Mouse (Mus musculus): ENCODE data around the gene Myo7a. TPM values are rescaled to one million over a fixed set of nuclear protein-coding genes. Genes with fewer than 3 reads are reported as not detected.

Myo7a gene
- total RNA-seq (2014; fragmentation: Nextera tagmentation) (not detected in 2 replicates), total RNA-seq (2017) (0.05 and 0.12 TPM in 2 replicates), polyA plus RNA-seq (2012) (0.01 TPM in 1 of 2 replicates, not detected in the other)

GRCm38 (mm10) chr7:98119179-98119960 is at the start of gene Myo7a:
Gene Myo7a (minus strand): TSS chr7:98119524.
- Histone ChIP-seq H3K4me1 (ENCODE audit: insufficient read depth, low read depth, low read length) (peaks cover 5% of the 10 kb centered on the region), H3K27me3 (ENCODE audit: insufficient read depth, low read length) (peaks cover 37% of the 10 kb centered on the region), H3K4me3 (ENCODE audit: low read depth, low read length) (no peak within 1 kb of the TSS; the same call in 1 of the 2 replicates), H3K36me3 (replicated peaks) (no peaks in the 10 kb centered on the region), H3K9me3 (replicated peaks) (no peaks in the 10 kb centered on the region)
- TF ChIP-seq GATA2 (IDR thresholded peaks at IDR 0.05; ENCODE audit: borderline replicate concordance, low read depth, low read length) (no peak), TAL1 (conservative IDR thresholded peaks at IDR 0.05; ENCODE audit: low read depth, low read length) (no peak), GATA1 (IDR thresholded peaks at IDR 0.05; ENCODE audit: borderline replicate concordance, low read length) (no peak), CTCF (IDR thresholded peaks at IDR 0.05; ENCODE audit: low read depth, low read length) (no peak)
- DNase-seq (ENCODE audit: low spot score) (no peak), ATAC-seq (ENCODE audit: extremely low read depth, insufficient number of reproducible peaks, low FRiP score, poor library complexity, severe bottlenecking) (no peak)

GRCm38 (mm10) chr7:98164999-98165528 is 45.7 kb upstream of the Myo7a start:
- Histone ChIP-seq H3K4me3 (ENCODE audit: low read depth, low read length) (no peak overlapping the region), H3K4me1 (ENCODE audit: insufficient read depth, low read depth, low read length) (no peaks in the 10 kb centered on the region; the same call in 1 of the 2 replicates), H3K9me3 (replicated peaks) (no peaks in the 10 kb centered on the region), H3K27me3 (ENCODE audit: insufficient read depth, low read length) (peaks cover 42% of the 10 kb centered on the region), H3K36me3 (replicated peaks) (no peaks in the 10 kb centered on the region)
- ATAC-seq (ENCODE audit: extremely low read depth, insufficient number of reproducible peaks, low FRiP score, poor library complexity, severe bottlenecking) (no peak), DNase-seq (ENCODE audit: low spot score) (no peak)
- TF ChIP-seq GATA2 (IDR thresholded peaks at IDR 0.05; ENCODE audit: borderline replicate concordance, low read depth, low read length) (no peak), CTCF (IDR thresholded peaks at IDR 0.05; ENCODE audit: low read depth, low read length) (no peak), TAL1 (conservative IDR thresholded peaks at IDR 0.05; ENCODE audit: low read depth, low read length) (no peak), POLR2AphosphoS5 (IDR thresholded peaks at IDR 0.05; ENCODE audit: insufficient replicate concordance, low read depth, low read length) (no peak), GATA1 (IDR thresholded peaks at IDR 0.05; ENCODE audit: borderline replicate concordance, low read length) (no peak)

- H3K4me3 ChIP-seq (ENCODE audit: low read depth, low read length) = no peak overlapping the region
Measured at GRCm38 (mm10) chr7:98164382-98164998, 45.2 kb upstream of the Myo7a start.

GRCm38 (mm10) chr7:98163700-98164099 is 44.4 kb upstream of the Myo7a start:
- Histone ChIP-seq H3K4me3 (ENCODE audit: low read depth, low read length) (no peak overlapping the region), H3K36me3 (replicated peaks) (no peaks in the 10 kb centered on the region), H3K4me1 (ENCODE audit: insufficient read depth, low read depth, low read length) (no peaks in the 10 kb centered on the region; the same call in 1 of the 2 replicates), H3K27me3 (ENCODE audit: insufficient read depth, low read length) (peaks cover 54% of the 10 kb centered on the region), H3K9me3 (replicated peaks) (no peaks in the 10 kb centered on the region)
- DNase-seq (ENCODE audit: low spot score) = no peak
- TF ChIP-seq POLR2AphosphoS5 (IDR thresholded peaks at IDR 0.05; ENCODE audit: insufficient replicate concordance, low read depth, low read length) = no peak
- no peak for TF ChIP-seq CTCF (IDR thresholded peaks at IDR 0.05; ENCODE audit: low read depth, low read length)
- no peak for TF ChIP-seq GATA2 (IDR thresholded peaks at IDR 0.05; ENCODE audit: borderline replicate concordance, low read depth, low read length)
- no peak for TF ChIP-seq TAL1 (conservative IDR thresholded peaks at IDR 0.05; ENCODE audit: low read depth, low read length)
- TF ChIP-seq GATA1 (IDR thresholded peaks at IDR 0.05; ENCODE audit: borderline replicate concordance, low read length) = no peak
- ATAC-seq (ENCODE audit: extremely low read depth, insufficient number of reproducible peaks, low FRiP score, poor library complexity, severe bottlenecking) = no peak

More at GRCm38 (mm10) chr7:98164382-98164998, 45.2 kb upstream of the Myo7a start:
- Histone ChIP-seq H3K27me3 (ENCODE audit: insufficient read depth, low read length) (peaks cover 46% of the 10 kb centered on the region), H3K4me1 (ENCODE audit: insufficient read depth, low read depth, low read length) (no peaks in the 10 kb centered on the region; the same call in 1 of the 2 replicates), H3K9me3 (replicated peaks) (no peaks in the 10 kb centered on the region), H3K36me3 (replicated peaks) (no peaks in the 10 kb centered on the region)
- no peak for ATAC-seq (ENCODE audit: extremely low read depth, insufficient number of reproducible peaks, low FRiP score, poor library complexity, severe bottlenecking)
- TF ChIP-seq GATA2 (IDR thresholded peaks at IDR 0.05; ENCODE audit: borderline replicate concordance, low read depth, low read length) (no peak), CTCF (IDR thresholded peaks at IDR 0.05; ENCODE audit: low read depth, low read length) (no peak), TAL1 (conservative IDR thresholded peaks at IDR 0.05; ENCODE audit: low read depth, low read length) (no peak), GATA1 (IDR thresholded peaks at IDR 0.05; ENCODE audit: borderline replicate concordance, low read length) (no peak)
- DNase-seq (ENCODE audit: low spot score) = no peak

- Histone ChIP-seq H3K9me3 (replicated peaks) (no peaks in the 10 kb centered on the region), H3K27me3 (ENCODE audit: insufficient read depth, low read length) (peaks cover 57% of the 10 kb centered on the region), H3K4me3 (ENCODE audit: low read depth, low read length) (no peak overlapping the region), H3K4me1 (ENCODE audit: insufficient read depth, low read depth, low read length) (no peaks in the 10 kb centered on the region; the same call in 1 of the 2 replicates), H3K36me3 (replicated peaks) (no peaks in the 10 kb centered on the region)
- DNase-seq (ENCODE audit: low spot score) (no peak), ATAC-seq (ENCODE audit: extremely low read depth, insufficient number of reproducible peaks, low FRiP score, poor library complexity, severe bottlenecking) (no peak)
- TF ChIP-seq GATA2 (IDR thresholded peaks at IDR 0.05; ENCODE audit: borderline replicate concordance, low read depth, low read length) (no peak), GATA1 (IDR thresholded peaks at IDR 0.05; ENCODE audit: borderline replicate concordance, low read length) (no peak), POLR2AphosphoS5 (IDR thresholded peaks at IDR 0.05; ENCODE audit: insufficient replicate concordance, low read depth, low read length) (no peak), TAL1 (conservative IDR thresholded peaks at IDR 0.05; ENCODE audit: low read depth, low read length) (no peak), CTCF (IDR thresholded peaks at IDR 0.05; ENCODE audit: low read depth, low read length) (no peak)
Measured at GRCm38 (mm10) chr7:98162239-98162638, 42.9 kb upstream of the Myo7a start.

Measured in G1E (cell line).